Mouse (Mus musculus) right cerebral cortex, adult 2 months (tissue): ENCODE results near the gene Tmem243.
A peak's percentile ranks its signal among the peaks of the same experiment; 100 is the strongest.
"Not testable (repeated sequence)": the region's sequence is repeated elsewhere in the genome, so short reads cannot be mapped to it uniquely, and the experiment has no call there.

ENCODE experiments used
- DNase-seq, 2 experiments: peaks; one replicate each; pipeline ENCODE4 v3.0.0; 2021 to 2022; ENCODE audit warnings: low spot score in 2 of 2

The Tmem243 gene

GRCm38 (mm10) chr5:9106806-9107205 is 6.3 kb downstream of the Tmem243 start:
- no peak for DNase-seq

- no peak for DNase-seq
Measured at GRCm38 (mm10) chr5:9107296-9108089, 7.0 kb downstream of the Tmem243 start.

- DNase-seq: no peak
Measured at GRCm38 (mm10) chr5:9108490-9108889, 8.0 kb downstream of the Tmem243 start.

- no peak for DNase-seq
Measured at GRCm38 (mm10) chr5:9109582-9109981, 9.1 kb downstream of the Tmem243 start.

- DNase-seq: no peak
Measured at GRCm38 (mm10) chr5:9111285-9111684, 10.8 kb downstream of the Tmem243 start.

- DNase-seq: peak; percentile 55 to 56
Measured at GRCm38 (mm10) chr5:9111759-9112158, 11.3 kb downstream of the Tmem243 start.

GRCm38 (mm10) chr5:9114162-9114561 is 13.7 kb downstream of the Tmem243 start:
- no peak for DNase-seq

GRCm38 (mm10) chr5:9124134-9124533 is 23.7 kb downstream of the Tmem243 start:
- DNase-seq: no peak

- DNase-seq: peak; percentile 45 to 67
Measured at GRCm38 (mm10) chr5:9128566-9128965, 28.1 kb downstream of the Tmem243 start.

- DNase-seq: no peak
Measured at GRCm38 (mm10) chr5:9131786-9132185, 31.3 kb downstream of the Tmem243 start.

GRCm38 (mm10) chr5:9135588-9135987 is 35.1 kb downstream of the Tmem243 start:
- no peak for DNase-seq

GRCm38 (mm10) chr5:9140724-9141123 is 40.3 kb downstream of the Tmem243 start:
- no peak for DNase-seq

GRCm38 (mm10) chr5:9142376-9142775 is 41.9 kb downstream of the Tmem243 start:
- no peak for DNase-seq

- DNase-seq: no peak
Measured at GRCm38 (mm10) chr5:9149273-9149850, 48.9 kb downstream of the Tmem243 start.

GRCm38 (mm10) chr5:9156746-9157145 is 56.3 kb downstream of the Tmem243 start:
- DNase-seq: no peak

GRCm38 (mm10) chr5:9157336-9157735 is 56.9 kb downstream of the Tmem243 start:
- DNase-seq: no peak

GRCm38 (mm10) chr5:9160831-9161455 is 60.5 kb downstream of the Tmem243 start:
- peak; percentile 16 to 20 for DNase-seq

- DNase-seq: peak; percentile 89 to 90
Measured at GRCm38 (mm10) chr5:9161456-9162041, 61.1 kb downstream of the Tmem243 start, which contains the start of gene Dmtf1. Gene Dmtf1, minus strand, starts transcription at chr5:9161776.

GRCm38 (mm10) chr5:9162088-9162487 is 61.6 kb downstream of the Tmem243 start:
- peak in 1 of 2 experiments; percentile 11 for DNase-seq

- DNase-seq: peak in 1 of 2 experiments; percentile 8
Measured at GRCm38 (mm10) chr5:9163411-9163810, 62.9 kb downstream of the Tmem243 start.

- DNase-seq: not testable (repeated sequence)
Measured at GRCm38 (mm10) chr5:9165151-9165550, 64.7 kb downstream of the Tmem243 start.

GRCm38 (mm10) chr5:9166366-9166765 is 65.9 kb downstream of the Tmem243 start:
- DNase-seq: no peak
